Mouse (Mus musculus) kidney, adult 9 months (tissue): ENCODE measurements around the gene Ndufaf5.
"Not testable (repeated sequence)": the region's sequence is repeated elsewhere in the genome, so short reads cannot be mapped to it uniquely, and the experiment has no call there.

Source experiments
- DNase-seq: peaks from one replicate; pipeline ENCODE4 v3.0.0; 2022

The Ndufaf5 gene

GRCm38 (mm10) chr2:140170127-140170802, at the start of gene Ndufaf5, which contains the start of gene Esf1:
TSS of gene Ndufaf5 (plus strand) at chr2:140170649.
TSS of gene Esf1 (minus strand) at chr2:140170564.
- peak; percentile 98 for DNase-seq

GRCm38 (mm10) chr2:140125516-140125915, 44.9 kb upstream of the Ndufaf5 start:
- DNase-seq: no peak

GRCm38 (mm10) chr2:140151743-140152142, 18.7 kb upstream of the Ndufaf5 start, which contains the start of gene Gm17374:
TSS of gene Gm17374 (plus strand) at chr2:140152043.
- not testable (repeated sequence) for DNase-seq

GRCm38 (mm10) chr2:140159186-140159730, 11.2 kb upstream of the Ndufaf5 start:
- peak; percentile 38 for DNase-seq

- DNase-seq: no peak
Observed at GRCm38 (mm10) chr2:140163351-140163854, 7.0 kb upstream of the Ndufaf5 start.

GRCm38 (mm10) chr2:140169057-140169456, 1.4 kb upstream of the Ndufaf5 start:
- DNase-seq: no peak

- DNase-seq: peak; percentile 6
Observed at GRCm38 (mm10) chr2:140170803-140171553, 529 bp downstream of the Ndufaf5 start.

GRCm38 (mm10) chr2:140185685-140186210, 15.3 kb downstream of the Ndufaf5 start:
- DNase-seq: not testable (repeated sequence)

GRCm38 (mm10) chr2:140200713-140201112, 30.3 kb downstream of the Ndufaf5 start:
- DNase-seq: no peak

GRCm38 (mm10) chr2:140202573-140202972, 32.1 kb downstream of the Ndufaf5 start:
- DNase-seq: no peak

- no peak for DNase-seq
Observed at GRCm38 (mm10) chr2:140203756-140204155, 33.3 kb downstream of the Ndufaf5 start.

- DNase-seq: no peak
Observed at GRCm38 (mm10) chr2:140214519-140215027, 44.1 kb downstream of the Ndufaf5 start.

- DNase-seq: no peak
Observed at GRCm38 (mm10) chr2:140215415-140215814, 45.0 kb downstream of the Ndufaf5 start.

GRCm38 (mm10) chr2:140215965-140216364, 45.5 kb downstream of the Ndufaf5 start:
- DNase-seq: no peak

GRCm38 (mm10) chr2:140220325-140220724, 49.9 kb downstream of the Ndufaf5 start:
- no peak for DNase-seq

- no peak for DNase-seq
Observed at GRCm38 (mm10) chr2:140230295-140230694, 59.8 kb downstream of the Ndufaf5 start.

- no peak for DNase-seq
Observed at GRCm38 (mm10) chr2:140237245-140237644, 66.8 kb downstream of the Ndufaf5 start.

- DNase-seq: no peak
Observed at GRCm38 (mm10) chr2:140242398-140242797, 71.9 kb downstream of the Ndufaf5 start.

GRCm38 (mm10) chr2:140243105-140243504, 72.7 kb downstream of the Ndufaf5 start:
- DNase-seq: no peak
